Mouse (Mus musculus): ENCODE results near the gene Mapkbp1.

DNA sequence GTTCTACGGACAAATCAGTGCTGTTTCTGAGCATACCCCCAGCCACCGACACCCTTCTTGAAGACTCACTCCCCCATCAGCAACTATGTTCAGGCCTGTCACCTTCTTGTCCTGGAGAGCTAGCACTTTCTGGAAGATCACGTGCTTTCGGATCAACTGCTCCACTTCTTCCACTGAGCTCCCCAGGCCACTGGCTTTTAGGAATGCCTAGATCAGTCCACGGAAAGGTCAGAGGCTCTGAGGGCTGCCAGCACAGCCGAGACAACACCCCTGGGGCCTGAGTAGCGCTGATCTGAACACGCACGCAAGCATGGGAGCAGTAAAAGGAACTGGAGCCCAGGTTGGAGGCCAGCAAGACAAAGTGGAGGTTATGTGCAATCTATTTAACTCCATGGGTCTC lies 88.2 kb downstream of the Mapkbp1 start:
- TF ChIP-seq CTCF (IDR thresholded peaks at IDR 0.05; ENCODE audit: low read depth, low read length), result no peak
- no peak for TF ChIP-seq POLR2A (IDR thresholded peaks at IDR 0.05; ENCODE audit: borderline replicate concordance, low read depth, low read length)

Data from bone marrow macrophage, adult 2 months (primary cell).